Mouse (Mus musculus) frontal cortex, adult (tissue): ENCODE results near the gene Olfr704.
"Not testable (repeated sequence)": the region's sequence is repeated elsewhere in the genome, so short reads cannot be mapped to it uniquely, and the experiment has no call there.

Source experiments
- ATAC-seq: cut with Nextera tagmentation; 2 replicates; pipeline ENCODE4 v1.9.2; 2017; ENCODE audit warnings: mild to moderate bottlenecking, moderate library complexity, mixed read lengths; ENCODE audit not compliant: low TSS enrichment

Olfr704 gene

GRCm38 (mm10) chr7:106862885-106863284 lies at the start of gene Olfr704:
Gene Olfr704, plus strand, starts transcription at chr7:106863185.
- ATAC-seq: no peak

- no peak for ATAC-seq
Observed at GRCm38 (mm10) chr7:106813829-106814228, 49.2 kb upstream of the Olfr704 start, which contains the start of gene Olfr701. Gene Olfr701, plus strand, starts transcription at chr7:106814129.

DNA sequence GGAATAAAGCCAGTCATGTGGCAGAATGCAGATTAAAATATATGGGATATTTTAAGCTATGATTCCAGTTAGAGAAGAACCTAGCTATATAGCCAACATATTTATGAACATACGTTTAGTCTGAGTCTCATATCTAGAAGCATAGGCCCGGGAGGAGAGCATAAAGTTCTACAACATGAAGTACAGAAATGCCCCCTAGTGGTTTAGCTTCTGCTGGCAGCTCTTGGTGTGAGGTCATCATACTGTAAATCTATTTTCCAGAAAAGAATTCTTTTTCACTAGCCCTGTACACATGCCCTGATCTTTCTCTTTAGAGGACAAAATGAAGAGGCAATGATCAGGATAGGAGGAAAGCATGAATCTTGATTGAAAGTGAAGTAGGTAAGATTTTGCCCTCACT lies 47.2 kb upstream of the Olfr704 start:
- no peak for ATAC-seq

GRCm38 (mm10) chr7:106818414-106818813 lies 44.6 kb upstream of the Olfr704 start:
- no peak for ATAC-seq

DNA sequence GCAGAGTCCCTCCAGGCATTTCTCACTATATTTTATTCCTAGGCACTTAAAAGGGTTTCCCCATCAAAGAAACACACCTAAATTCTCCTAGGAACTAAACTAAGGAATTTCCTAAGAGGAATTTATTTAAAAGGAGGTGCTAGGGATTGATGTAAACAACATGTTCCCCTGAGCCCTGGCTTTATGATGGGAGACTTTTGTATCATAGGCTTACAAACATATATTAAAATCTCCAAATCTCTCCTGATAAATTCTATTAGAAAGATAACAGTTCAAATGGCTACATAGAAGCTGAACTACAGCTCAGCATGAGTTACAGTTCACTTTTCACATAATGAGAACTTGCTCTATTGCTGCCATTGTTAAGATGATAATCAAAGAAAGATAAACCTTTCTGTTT lies 29.2 kb upstream of the Olfr704 start, which contains the start of gene Olfr702:
TSS of gene Olfr702 (minus strand) at position 101 of the 400 bp plus-strand sequence.
- no peak for ATAC-seq

DNA sequence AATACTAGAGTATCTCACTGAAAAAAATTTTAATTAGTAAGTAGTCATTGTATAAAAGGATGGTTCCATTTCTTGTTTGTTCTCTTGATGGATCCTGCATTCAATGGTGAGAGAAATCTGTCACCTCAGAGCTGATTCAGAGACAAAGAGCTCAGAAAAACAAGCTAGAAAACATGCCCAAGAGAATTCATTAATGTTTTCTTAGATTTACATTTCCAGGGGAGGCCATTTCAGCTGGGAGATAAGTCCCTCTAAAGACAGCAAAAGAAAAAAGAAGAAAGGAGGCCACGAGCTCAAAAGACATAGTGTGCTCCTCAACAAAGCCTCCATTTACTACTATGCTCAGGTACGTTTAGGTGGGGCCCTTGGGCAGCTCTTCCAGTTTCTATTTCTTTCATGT lies 19.9 kb upstream of the Olfr704 start, which contains the start of gene Olfr703:
TSS of gene Olfr703 (plus strand) at position 301 of the 400 bp plus-strand sequence.
- no peak for ATAC-seq

DNA sequence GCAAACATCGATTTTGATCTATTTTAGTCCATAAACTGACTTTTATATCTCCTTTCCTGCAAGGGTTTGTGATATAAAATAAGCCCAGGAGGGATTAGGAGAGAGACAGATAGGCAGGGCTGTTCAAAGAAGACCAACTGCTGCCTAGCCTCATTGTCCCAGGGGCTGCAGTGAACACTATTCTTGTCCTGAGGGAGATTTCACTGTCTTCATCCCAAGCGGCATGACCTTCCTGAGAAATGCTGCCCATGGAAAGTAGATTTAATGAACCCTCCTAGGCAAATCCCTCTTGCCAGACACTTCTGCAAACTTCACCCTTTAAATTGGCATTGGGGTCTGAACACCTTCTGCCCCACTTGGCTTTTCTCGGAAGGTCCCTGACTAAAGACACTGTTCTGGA lies 13.8 kb downstream of the Olfr704 start, which contains the start of gene Olfr705:
TSS of gene Olfr705 (minus strand) at position 101 of the 400 bp plus-strand sequence.
- no peak for ATAC-seq

DNA sequence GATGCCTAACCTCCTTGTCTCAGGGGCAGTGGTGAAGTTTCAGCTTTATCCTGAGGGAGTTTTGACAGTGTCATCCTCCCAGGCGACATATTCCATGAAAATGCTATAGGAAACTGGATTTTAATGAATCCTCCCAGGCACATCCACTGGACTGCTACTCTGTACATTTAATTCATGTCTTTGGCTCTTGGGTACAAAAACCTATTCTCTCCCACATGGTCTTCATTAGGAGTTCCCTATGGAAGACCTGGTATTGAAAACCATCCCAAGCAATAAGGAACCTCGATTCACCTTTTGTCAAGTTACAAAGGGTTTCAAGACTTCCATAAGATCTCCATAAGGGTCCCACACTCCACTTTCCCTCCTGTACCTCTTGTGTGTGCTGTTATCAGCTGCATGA lies 25.1 kb downstream of the Olfr704 start, which contains the start of gene Olfr706:
TSS of gene Olfr706 (minus strand) at position 101 of the 400 bp plus-strand sequence.
- no peak for ATAC-seq

DNA sequence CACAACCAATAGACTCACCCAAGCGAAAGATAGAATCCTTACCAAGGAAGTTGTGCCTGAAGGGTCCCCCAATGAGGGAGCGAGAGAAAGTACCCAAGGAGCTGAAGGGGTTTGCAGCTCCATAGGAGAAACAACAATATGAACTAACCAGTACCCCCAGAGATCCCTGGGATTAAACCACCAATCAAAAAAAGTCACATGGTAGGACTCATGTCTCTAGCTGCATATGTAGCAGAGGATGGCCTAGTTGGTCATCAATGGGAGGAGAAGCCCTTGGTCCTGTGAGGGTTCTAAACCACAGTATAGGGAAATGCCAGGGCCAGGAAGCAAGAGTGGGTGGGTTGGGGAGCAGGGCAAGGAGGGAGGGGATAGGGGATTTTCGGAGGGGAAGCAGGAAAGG lies 38.2 kb downstream of the Olfr704 start, which contains the start of gene Olfr707:
TSS of gene Olfr707 (minus strand) at position 101 of the 400 bp plus-strand sequence.
- not testable (repeated sequence) for ATAC-seq

- no peak for ATAC-seq
Observed at GRCm38 (mm10) chr7:106907676-106908075, 44.7 kb downstream of the Olfr704 start, which contains the start of gene Olfr1532-ps1. Gene Olfr1532-ps1, plus strand, starts transcription at chr7:106908001.
